Mouse (Mus musculus): ENCODE measurements around the gene Parvb.
"Not testable (repeated sequence)": the region's sequence is repeated elsewhere in the genome, so short reads cannot be mapped to it uniquely, and the experiment has no call there.

The Parvb gene

DNA sequence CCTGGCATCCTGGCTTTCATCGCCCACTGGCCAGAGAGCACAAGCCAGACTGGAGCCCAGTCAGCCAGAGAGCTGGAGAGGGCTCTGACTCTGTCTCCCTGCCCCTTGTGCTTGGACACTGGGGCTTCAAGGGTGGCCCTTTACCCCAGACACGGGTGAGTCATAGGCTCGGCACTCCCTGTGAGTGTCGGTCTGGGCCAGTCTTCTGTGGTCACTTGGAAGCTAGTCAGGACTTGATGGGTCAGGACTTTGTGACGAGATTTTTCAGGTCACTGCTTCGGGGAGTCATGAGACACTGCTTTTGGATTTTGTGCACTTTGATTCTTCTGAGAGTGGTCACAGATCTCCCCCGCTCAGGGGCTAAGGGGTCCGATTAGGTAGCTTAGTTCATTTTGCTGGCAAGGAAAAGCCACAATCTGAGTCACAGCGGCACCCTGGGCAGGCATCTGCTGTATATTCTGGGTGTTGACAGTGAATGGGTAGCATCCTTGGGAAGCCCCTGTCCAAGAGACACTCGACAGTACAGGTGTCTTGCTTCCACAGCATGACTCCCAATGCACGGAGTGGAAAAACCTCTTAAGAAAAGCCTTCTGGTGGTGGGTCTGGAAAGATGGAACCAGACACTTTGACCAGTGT, 49.0 kb downstream of the Parvb start:
- Histone ChIP-seq H3K4me3 (replicated peaks; ENCODE audit: low read length) (no peak overlapping the region), H3K4me1 (replicated peaks; ENCODE audit: low read depth, low read length) (peaks cover 55% of the 10 kb centered on the region), H3K27me3 (ENCODE audit: insufficient read depth, low read length) (peaks cover 49% of the 10 kb centered on the region), H3K9me3 (ENCODE audit: low read length) (no peaks in the 10 kb centered on the region), H3K36me3 (ENCODE audit: insufficient read depth, low read length) (peaks cover 84% of the 10 kb centered on the region)
- TF ChIP-seq POU5F1 (IDR thresholded peaks at IDR 0.05; ENCODE audit: borderline replicate concordance, low read length) (no peak), CTCF (conservative IDR thresholded peaks at IDR 0.05; ENCODE audit: low read length) (no peak), NANOG (IDR thresholded peaks at IDR 0.05; ENCODE audit: borderline replicate concordance, low read length) (no peak)

DNA sequence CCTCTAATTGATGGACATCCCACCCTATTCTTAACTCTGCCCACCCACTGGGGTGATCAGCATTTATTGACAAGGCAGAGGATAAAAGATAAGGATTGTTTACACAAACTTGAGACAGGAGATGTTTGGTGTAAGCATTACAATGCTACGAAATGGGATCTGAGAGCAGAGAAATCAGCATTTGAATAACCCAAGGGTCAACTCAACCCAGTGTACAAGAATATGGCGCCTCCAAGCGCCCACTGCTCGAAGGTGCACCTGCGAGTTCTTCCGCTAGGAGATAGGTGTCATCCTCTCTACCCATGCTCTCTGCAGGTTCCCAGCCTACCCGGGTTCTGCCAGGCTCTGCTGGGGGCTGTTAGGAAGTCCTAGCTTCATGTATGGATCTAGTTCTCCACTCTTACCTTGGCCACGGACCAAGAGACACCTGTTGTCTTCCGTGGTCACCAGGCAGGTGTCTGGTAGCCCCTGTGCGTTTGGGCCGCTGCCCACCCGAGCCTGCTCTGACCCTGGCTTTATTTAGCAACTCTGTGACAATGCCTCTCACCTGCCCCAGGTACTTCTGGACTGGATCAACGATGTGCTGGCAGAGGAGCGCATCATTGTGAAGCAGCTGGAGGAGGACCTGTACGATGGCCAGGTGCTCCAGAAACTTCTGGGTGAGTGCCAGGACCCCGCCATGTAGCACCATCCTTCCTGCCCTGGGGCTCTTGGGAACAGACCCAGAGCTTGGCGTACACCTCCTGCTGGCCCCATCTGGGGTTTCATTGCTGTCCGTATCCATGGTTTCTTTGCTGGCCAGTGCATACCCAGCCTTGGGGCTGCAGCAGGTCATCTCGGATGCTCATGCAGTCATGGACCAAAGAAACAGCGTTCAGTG, 50.6 kb downstream of the Parvb start:
- Histone ChIP-seq H3K36me3 (ENCODE audit: insufficient read depth, low read length) (peaks cover 86% of the 10 kb centered on the region), H3K27me3 (ENCODE audit: insufficient read depth, low read length) (peaks cover 46% of the 10 kb centered on the region), H3K4me3 (replicated peaks; ENCODE audit: low read length) (0 out of 2 replicates have a peak overlapping the region, but pooled peaks have one; percentile 20), H3K4me1 (replicated peaks; ENCODE audit: low read depth, low read length) (peaks cover 56% of the 10 kb centered on the region), H3K9me3 (ENCODE audit: low read length) (no peaks in the 10 kb centered on the region)
- 0 out of 2 replicates have a peak, but pooled peaks have one; percentile 14 for TF ChIP-seq POU5F1 (IDR thresholded peaks at IDR 0.05; ENCODE audit: borderline replicate concordance, low read length)
- peak; percentile 57 for TF ChIP-seq CTCF (conservative IDR thresholded peaks at IDR 0.05; ENCODE audit: low read length)
- TF ChIP-seq NANOG (IDR thresholded peaks at IDR 0.05; ENCODE audit: borderline replicate concordance, low read length): peak; percentile 61

DNA sequence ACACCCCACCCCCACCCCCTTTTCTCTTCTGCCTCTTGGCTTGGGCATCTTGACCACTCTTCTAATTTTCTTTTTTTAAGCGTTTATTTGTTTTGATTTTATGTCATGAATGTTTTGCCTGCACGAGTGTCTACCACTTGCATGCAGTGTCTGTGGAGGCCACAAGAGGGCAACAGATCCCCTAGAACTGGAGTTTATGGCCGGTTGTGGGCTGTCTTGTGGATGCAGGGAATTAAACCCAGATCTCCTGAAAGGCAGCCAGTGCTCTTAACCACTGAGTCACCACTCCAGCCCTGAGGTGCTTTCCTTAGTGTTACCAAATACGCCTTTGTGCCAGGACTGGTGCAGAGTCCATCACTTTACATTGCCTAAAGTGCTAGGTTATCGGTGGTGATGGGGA, 52.2 kb downstream of the Parvb start:
- TF ChIP-seq CTCF (conservative IDR thresholded peaks at IDR 0.05; ENCODE audit: low read length) (peak; percentile 87), POU5F1 (IDR thresholded peaks at IDR 0.05; ENCODE audit: borderline replicate concordance, low read length) (no peak), NANOG (IDR thresholded peaks at IDR 0.05; ENCODE audit: borderline replicate concordance, low read length) (no peak)
- H3K4me1 ChIP-seq (replicated peaks; ENCODE audit: low read depth, low read length): peaks cover 56% of the 10 kb centered on the region
- no peak overlapping the region for H3K4me3 ChIP-seq (replicated peaks; ENCODE audit: low read length)
- H3K36me3 ChIP-seq (ENCODE audit: insufficient read depth, low read length): peaks cover 76% of the 10 kb centered on the region
- no peaks in the 10 kb centered on the region for H3K9me3 ChIP-seq (ENCODE audit: low read length)
- H3K27me3 ChIP-seq (ENCODE audit: insufficient read depth, low read length): peaks cover 33% of the 10 kb centered on the region

DNA sequence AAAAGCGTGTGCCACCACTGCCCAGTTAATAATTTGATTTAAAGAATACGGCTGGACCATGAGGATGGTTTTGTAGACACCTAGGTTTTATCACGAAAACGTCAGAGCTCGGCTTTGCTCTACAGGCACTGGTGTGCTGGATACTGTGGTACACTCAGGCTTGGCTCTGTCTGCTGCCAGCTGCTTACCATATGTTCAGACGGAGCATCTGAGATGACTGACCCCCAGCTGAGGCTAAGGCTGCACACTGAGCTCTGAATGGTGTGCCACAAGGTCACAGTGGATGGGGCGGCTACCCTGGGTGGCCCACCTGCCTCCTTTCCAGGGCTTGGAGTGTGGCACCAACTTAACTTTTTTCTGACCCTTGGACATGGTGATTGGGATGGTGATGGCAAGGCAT, 53.6 kb downstream of the Parvb start:
- Histone ChIP-seq H3K4me1 (replicated peaks; ENCODE audit: low read depth, low read length) (peaks cover 45% of the 10 kb centered on the region), H3K9me3 (ENCODE audit: low read length) (no peaks in the 10 kb centered on the region), H3K4me3 (replicated peaks; ENCODE audit: low read length) (no peak overlapping the region), H3K27me3 (ENCODE audit: insufficient read depth, low read length) (peaks cover 23% of the 10 kb centered on the region), H3K36me3 (ENCODE audit: insufficient read depth, low read length) (peaks cover 72% of the 10 kb centered on the region)
- TF ChIP-seq CTCF (conservative IDR thresholded peaks at IDR 0.05; ENCODE audit: low read length) (no peak), POU5F1 (IDR thresholded peaks at IDR 0.05; ENCODE audit: borderline replicate concordance, low read length) (no peak), NANOG (IDR thresholded peaks at IDR 0.05; ENCODE audit: borderline replicate concordance, low read length) (no peak)

DNA sequence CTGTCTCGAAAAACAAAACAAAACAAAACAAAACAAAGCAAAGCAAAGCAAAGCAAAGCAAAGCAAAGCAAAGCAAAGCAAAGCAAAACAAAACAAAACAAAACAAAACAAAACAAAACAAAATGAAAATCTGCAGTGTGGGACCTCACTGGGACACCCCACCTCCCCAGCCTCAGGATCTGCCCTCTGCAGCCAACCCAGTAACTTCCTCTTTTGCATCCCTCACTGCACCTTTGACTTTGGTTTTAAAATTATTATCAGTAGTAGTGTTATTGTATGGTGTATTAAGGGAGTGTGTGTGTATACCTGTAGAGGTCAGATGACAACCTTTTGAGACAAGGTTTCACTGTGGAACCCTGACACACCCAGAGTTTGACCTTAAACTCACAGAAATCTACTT, 57.1 kb downstream of the Parvb start:
- not testable (repeated sequence) for H3K9me3 ChIP-seq (ENCODE audit: low read length); H3K4me3 ChIP-seq (replicated peaks; ENCODE audit: low read length); H3K27me3 ChIP-seq (ENCODE audit: insufficient read depth, low read length)
- H3K36me3 ChIP-seq (ENCODE audit: insufficient read depth, low read length): peaks cover 85% of the 10 kb centered on the region
- peaks cover 10% of the 10 kb centered on the region for H3K4me1 ChIP-seq (replicated peaks; ENCODE audit: low read depth, low read length)

DNA sequence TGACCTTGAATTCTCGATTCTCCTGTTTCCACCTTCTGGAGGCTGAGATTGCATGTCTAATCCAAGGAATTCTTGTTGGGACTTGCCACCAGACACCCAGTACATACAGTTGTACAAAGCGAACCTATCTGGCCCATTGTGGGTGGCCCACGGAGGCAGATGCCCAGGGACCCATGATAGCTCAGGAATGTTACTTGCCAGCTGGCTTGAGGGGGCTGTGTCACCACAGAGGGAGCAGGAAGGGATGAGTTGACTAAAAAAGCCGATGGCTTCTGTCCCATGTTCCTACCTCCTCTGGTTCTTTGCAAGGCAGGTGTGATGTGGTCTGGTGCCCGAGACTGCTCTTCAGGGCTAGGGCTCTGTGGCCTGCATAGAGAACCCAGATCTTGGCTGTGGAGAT, 59.3 kb downstream of the Parvb start:
- Histone ChIP-seq H3K9me3 (ENCODE audit: low read length) (no peaks in the 10 kb centered on the region), H3K36me3 (ENCODE audit: insufficient read depth, low read length) (peaks cover 85% of the 10 kb centered on the region), H3K4me1 (replicated peaks; ENCODE audit: low read depth, low read length) (no peaks in the 10 kb centered on the region; the same call in 1 of the 2 replicates), H3K27me3 (ENCODE audit: insufficient read depth, low read length) (no peaks in the 10 kb centered on the region), H3K4me3 (replicated peaks; ENCODE audit: low read length) (no peak overlapping the region)
- no peak for TF ChIP-seq CTCF (conservative IDR thresholded peaks at IDR 0.05; ENCODE audit: low read length)
- no peak for TF ChIP-seq POU5F1 (IDR thresholded peaks at IDR 0.05; ENCODE audit: borderline replicate concordance, low read length)
- no peak for TF ChIP-seq NANOG (IDR thresholded peaks at IDR 0.05; ENCODE audit: borderline replicate concordance, low read length)

DNA sequence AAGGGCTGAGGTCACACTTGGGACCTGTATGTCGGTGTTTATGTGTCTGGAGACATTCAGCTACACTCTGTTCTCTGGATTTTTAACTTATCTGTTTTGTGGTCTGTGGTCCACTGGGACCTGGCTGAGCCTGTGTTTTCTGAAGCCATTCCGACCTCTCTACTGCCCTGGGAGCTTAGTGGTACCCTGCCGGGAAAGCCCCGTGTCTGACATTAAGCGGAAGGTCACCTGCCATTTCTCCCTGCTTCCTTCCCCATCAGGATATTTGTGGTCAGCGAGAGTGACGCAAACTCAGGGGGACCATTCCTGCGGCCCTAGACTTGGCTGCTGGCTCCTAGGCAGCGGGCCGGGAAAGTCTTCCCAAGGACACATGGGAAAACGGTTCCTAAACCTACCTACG, 61.7 kb downstream of the Parvb start:
- TF ChIP-seq CTCF (conservative IDR thresholded peaks at IDR 0.05; ENCODE audit: low read length) (no peak), POU5F1 (IDR thresholded peaks at IDR 0.05; ENCODE audit: borderline replicate concordance, low read length) (no peak), NANOG (IDR thresholded peaks at IDR 0.05; ENCODE audit: borderline replicate concordance, low read length) (no peak)
- H3K36me3 ChIP-seq (ENCODE audit: insufficient read depth, low read length): peaks cover 75% of the 10 kb centered on the region

DNA sequence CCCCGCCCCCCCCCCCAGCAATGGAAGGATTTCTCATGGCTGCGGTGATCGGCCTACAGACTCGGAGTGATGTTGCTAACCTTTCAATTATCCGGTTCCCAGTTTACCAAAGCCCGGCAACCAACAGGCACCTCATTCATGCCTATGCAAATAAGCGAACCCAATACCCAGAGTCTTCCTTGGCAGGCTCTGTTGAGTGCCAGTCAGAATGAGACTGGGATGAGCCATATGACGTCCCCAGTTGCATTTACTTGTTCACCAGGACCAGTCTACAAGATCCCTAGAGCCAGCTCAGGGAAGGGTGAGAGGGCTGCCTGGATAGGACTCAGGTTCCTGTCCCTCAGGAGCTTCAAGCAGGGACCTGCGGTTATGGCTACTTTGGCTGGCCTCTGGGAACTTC, 62.5 kb downstream of the Parvb start:
- Histone ChIP-seq H3K36me3 (ENCODE audit: insufficient read depth, low read length) (peaks cover 83% of the 10 kb centered on the region), H3K4me1 (replicated peaks; ENCODE audit: low read depth, low read length) (peaks cover 20% of the 10 kb centered on the region), H3K27me3 (ENCODE audit: insufficient read depth, low read length) (no peaks in the 10 kb centered on the region), H3K4me3 (replicated peaks; ENCODE audit: low read length) (no peak overlapping the region), H3K9me3 (ENCODE audit: low read length) (no peaks in the 10 kb centered on the region)
- TF ChIP-seq CTCF (conservative IDR thresholded peaks at IDR 0.05; ENCODE audit: low read length): no peak

More for the DNA sequence above, 61.7 kb downstream of the Parvb start:
- no peaks in the 10 kb centered on the region for H3K9me3 ChIP-seq (ENCODE audit: low read length)
- H3K4me1 ChIP-seq (replicated peaks; ENCODE audit: low read depth, low read length): peaks cover 12% of the 10 kb centered on the region
- H3K4me3 ChIP-seq (replicated peaks; ENCODE audit: low read length): no peak overlapping the region
- no peaks in the 10 kb centered on the region for H3K27me3 ChIP-seq (ENCODE audit: insufficient read depth, low read length)
